Mouse (Mus musculus) MEL (cell line): ENCODE measurements at regions not wholly inside any gene's neighbourhood (a gene's known extent, or its start where the extent isn't known, plus 50 kb on each side); places are given as distances from the start of the nearest gene placed in this dataset.

Source experiments
- CTCF ChIP-seq, 3 experiments: IDR thresholded peaks in 2 of 3; conservative IDR thresholded peaks in 1 of 3; 2 replicates each; pipeline ENCODE4 v1.5.1; 2011 to 2012; ENCODE audit warnings: low read length in 3 of 3, low read depth in 2 of 3, mild to moderate bottlenecking in 2 of 3, improper control_type of control experiment in 1 of 3, inconsistent platforms in 1 of 3, mixed read lengths in 1 of 3, moderate library complexity in 1 of 3; ENCODE audit not compliant: control insufficient read depth in 1 of 3, insufficient read depth in 1 of 3, poor library complexity in 1 of 3, severe bottlenecking in 1 of 3
- ELF1 ChIP-seq: IDR thresholded peaks from 2 replicates; pipeline ENCODE4 v1.6.1; 2014; ENCODE audit warnings: low read depth, mild to moderate bottlenecking, inconsistent platforms, low read length, improper control_type of control experiment, moderate library complexity
- MAFK ChIP-seq: IDR thresholded peaks from 2 replicates; pipeline ENCODE4 v1.6.1; 2011; ENCODE audit warnings: low read depth, mild to moderate bottlenecking, low read length, improper control_type of control experiment, borderline replicate concordance
- MYC ChIP-seq: IDR thresholded peaks from 2 replicates; pipeline ENCODE4 v1.6.1; 2011; ENCODE audit warnings: low read depth, mild to moderate bottlenecking, low read length, improper control_type of control experiment, moderate library complexity
- POLR2A ChIP-seq, 2 experiments: IDR thresholded peaks; 2 replicates each; pipeline ENCODE4 v1.6.1; 2011 to 2012; ENCODE audit warnings: low read length in 2 of 2, mild to moderate bottlenecking in 2 of 2, control low read depth in 1 of 2, improper control_type of control experiment in 1 of 2, low read depth in 1 of 2, moderate library complexity in 1 of 2; ENCODE audit not compliant: control insufficient read depth in 1 of 2, insufficient read depth in 1 of 2, poor library complexity in 1 of 2
- ZNF384 ChIP-seq: IDR thresholded peaks from 2 replicates; pipeline ENCODE4 v1.6.1; 2012; ENCODE audit warnings: low read depth, mild to moderate bottlenecking, inconsistent platforms, low read length, improper control_type of control experiment

GRCm38 (mm10) chr13:86571901-86572300, 525.2 kb upstream of the Cox7c start:
- TF ChIP-seq MAFK (no peak), ZNF384 (no peak), CTCF (IDR thresholded peaks at IDR 0.05 in 2 of 3, conservative IDR thresholded peaks at IDR 0.05 in 1 of 3; ENCODE audit: control insufficient read depth in 1 of 3, insufficient read depth in 1 of 3, low read depth in 2 of 3, low read length in 3 of 3, poor library complexity in 1 of 3, severe bottlenecking in 1 of 3) (no peak), POLR2A (IDR thresholded peaks at IDR 0.05; ENCODE audit: control insufficient read depth in 1 of 2, insufficient read depth in 1 of 2, low read depth in 1 of 2, low read length in 2 of 2, poor library complexity in 1 of 2) (no peak), MYC (no peak), ELF1 (no peak)
